Mouse (Mus musculus) spleen, adult 2 months (tissue): ENCODE measurements around the gene Cox10. TPM values are rescaled to one million over a fixed set of nuclear protein-coding genes. Genes with fewer than 3 reads are reported as not detected.

ENCODE experiments used
- DNase-seq, 2 experiments: peaks; one replicate each; pipeline versions ENCODE4 v3.0.0 to v3.0.0-alpha.2; 2012 to 2021; ENCODE audit warnings: low spot score in 2 of 2, low read depth in 1 of 2
- H3K27ac ChIP-seq: fragments of 200-500 bp; 2 replicates; pipeline ENCODE4 v1.5.1; 2012; ENCODE audit warnings: low read length, inconsistent platforms; ENCODE audit not compliant: insufficient read depth
- H3K27me3 ChIP-seq: fragments of 200-500 bp; 2 replicates; pipeline ENCODE4 v1.6.1; 2012; ENCODE audit warnings: mild to moderate bottlenecking, moderate library complexity, low read length, inconsistent platforms; ENCODE audit not compliant: control insufficient read depth, insufficient read depth
- H3K36me3 ChIP-seq: fragments of 200-500 bp; 2 replicates; pipeline ENCODE4 v1.6.1; 2012; ENCODE audit warnings: mild to moderate bottlenecking, low read length, inconsistent platforms; ENCODE audit not compliant: control insufficient read depth, insufficient read depth
- H3K4me1 ChIP-seq: fragments of 200-500 bp; 2 replicates; pipeline ENCODE4 v1.6.1; 2011; ENCODE audit warnings: inconsistent platforms; ENCODE audit not compliant: control insufficient read depth, insufficient read depth, insufficient read length
- H3K4me3 ChIP-seq: fragments of 200-500 bp; 2 replicates; pipeline ENCODE4 v1.5.1; 2011; ENCODE audit warnings: mild to moderate bottlenecking, inconsistent platforms; ENCODE audit not compliant: insufficient read depth, insufficient read length; ENCODE audit errors: extremely low read depth
- CTCF ChIP-seq: fragments of 200-500 bp; IDR thresholded peaks from 2 replicates; pipeline ENCODE4 v1.5.1; 2011; ENCODE audit warnings: mild to moderate bottlenecking, inconsistent platforms; ENCODE audit not compliant: insufficient read depth, insufficient read length, insufficient replicate concordance; ENCODE audit errors: extremely low read depth
- POLR2A ChIP-seq: fragments of 200-500 bp; IDR thresholded peaks from 2 replicates; pipeline ENCODE4 v1.6.1; 2011; ENCODE audit warnings: low read depth, low read length, inconsistent platforms
- WGBS: fragments of 180-500 bp; shearing (Covaris S2); methylation state at CpG from one replicate; pipeline ENCODE4 v1.1.7; 2018; 5-methylcytosine and 5-hydroxymethylcytosine counted together
- polyA plus RNA-seq: library from polyadenylated mRNA; depleted of rRNA; stranded (reverse); fragments of >200 nt; gene quantifications from 2 replicates; pipeline ENCODE4 v1.2.3, GENCODE M21; 2012

Gene Cox10
- polyA plus RNA-seq, 1 experiment: 7.8 TPM

GRCm38 (mm10) chr11:64100060-64100459, 20.8 kb upstream of the Cox10 start:
- Histone ChIP-seq H3K27me3 (no peaks in the 10 kb centered on the region), H3K4me1 (no peaks in the 10 kb centered on the region), H3K4me3 (no peak overlapping the region), H3K36me3 (no peaks in the 10 kb centered on the region), H3K27ac (no peak overlapping the region)
- TF ChIP-seq POLR2A: no peak
- no peak for TF ChIP-seq CTCF
- 94% methylated on average over 5 of the region's 5 CpGs for WGBS
- DNase-seq: no peak

GRCm38 (mm10) chr11:64093058-64093457, 13.8 kb upstream of the Cox10 start:
- H3K4me3 ChIP-seq: no peak overlapping the region
- DNase-seq: no peak
- H3K27me3 ChIP-seq: no peaks in the 10 kb centered on the region
- no peaks in the 10 kb centered on the region for H3K36me3 ChIP-seq
- TF ChIP-seq POLR2A (no peak), CTCF (no peak)
- WGBS: 92% methylated on average over 4 of the region's 4 CpGs
- H3K4me1 ChIP-seq: no peaks in the 10 kb centered on the region
- no peak overlapping the region for H3K27ac ChIP-seq

- no peak for TF ChIP-seq CTCF
- no peak for TF ChIP-seq POLR2A
- 0 out of 2 replicates have a peak, but pooled peaks cover under 1% of the 10 kb centered on the region for H3K4me1 ChIP-seq
- no peaks in the 10 kb centered on the region for H3K36me3 ChIP-seq
- H3K27me3 ChIP-seq: no peaks in the 10 kb centered on the region
- no peak overlapping the region for H3K4me3 ChIP-seq
- no peak overlapping the region for H3K27ac ChIP-seq
- no peak for DNase-seq
- 84% methylated on average over 7 of the region's 7 CpGs for WGBS
Measured at GRCm38 (mm10) chr11:64091150-64091549, 11.9 kb upstream of the Cox10 start.

GRCm38 (mm10) chr11:64089682-64090081, 10.4 kb upstream of the Cox10 start:
- Histone ChIP-seq H3K27me3 (no peaks in the 10 kb centered on the region), H3K4me1 (peaks cover 2% of the 10 kb centered on the region; the same call in 1 of the 2 replicates), H3K4me3 (no peak overlapping the region), H3K27ac (no peak overlapping the region), H3K36me3 (no peaks in the 10 kb centered on the region)
- WGBS: 81% methylated on average over 2 of the region's 2 CpGs
- DNase-seq: no peak
- TF ChIP-seq CTCF (no peak), POLR2A (no peak)

- Histone ChIP-seq H3K27ac (no peak overlapping the region), H3K4me1 (peaks cover 2% of the 10 kb centered on the region; the same call in 1 of the 2 replicates), H3K4me3 (no peak overlapping the region), H3K27me3 (no peaks in the 10 kb centered on the region), H3K36me3 (peaks cover 3% of the 10 kb centered on the region)
- no peak for TF ChIP-seq POLR2A
- no peak for TF ChIP-seq CTCF
- WGBS: 35% methylated on average over 5 of the region's 5 CpGs
- no peak for DNase-seq
Measured at GRCm38 (mm10) chr11:64085888-64086287, 6.6 kb upstream of the Cox10 start.

GRCm38 (mm10) chr11:64079727-64080081, 436 bp upstream of the Cox10 start:
- no peaks in the 10 kb centered on the region for H3K27me3 ChIP-seq
- 1% methylated on average over 8 of the region's 8 CpGs for WGBS
- peaks cover 3% of the 10 kb centered on the region for H3K36me3 ChIP-seq
- peak overlapping the region; percentile 92 for H3K27ac ChIP-seq
- H3K4me1 ChIP-seq: peaks cover 2% of the 10 kb centered on the region; the same call in 1 of the 2 replicates
- DNase-seq: no peak
- H3K4me3 ChIP-seq: peak overlapping the region; percentile 88
- TF ChIP-seq CTCF: no peak
- no peak for TF ChIP-seq POLR2A

- Histone ChIP-seq H3K27ac (no peak overlapping the region), H3K36me3 (peaks cover 2% of the 10 kb centered on the region; the same call in 1 of the 2 replicates), H3K4me3 (no peak overlapping the region), H3K4me1 (peaks cover 2% of the 10 kb centered on the region; the same call in 1 of the 2 replicates), H3K27me3 (no peaks in the 10 kb centered on the region)
- TF ChIP-seq CTCF: no peak
- TF ChIP-seq POLR2A: no peak
- 90% methylated on average over 4 of the region's 4 CpGs for WGBS
- DNase-seq: no peak
Measured at GRCm38 (mm10) chr11:64076212-64076611, 3.1 kb downstream of the Cox10 start.
